Mouse (Mus musculus): ENCODE measurements at regions not wholly inside any gene's neighbourhood (a gene's known extent, or its start where the extent isn't known, plus 50 kb on each side); places are given as distances from the start of the nearest gene placed in this dataset.
A peak's percentile ranks its signal among the peaks of the same experiment; 100 is the strongest.
"Not testable (repeated sequence)": the region's sequence is repeated elsewhere in the genome, so short reads cannot be mapped to it uniquely, and the experiment has no call there.

DNA sequence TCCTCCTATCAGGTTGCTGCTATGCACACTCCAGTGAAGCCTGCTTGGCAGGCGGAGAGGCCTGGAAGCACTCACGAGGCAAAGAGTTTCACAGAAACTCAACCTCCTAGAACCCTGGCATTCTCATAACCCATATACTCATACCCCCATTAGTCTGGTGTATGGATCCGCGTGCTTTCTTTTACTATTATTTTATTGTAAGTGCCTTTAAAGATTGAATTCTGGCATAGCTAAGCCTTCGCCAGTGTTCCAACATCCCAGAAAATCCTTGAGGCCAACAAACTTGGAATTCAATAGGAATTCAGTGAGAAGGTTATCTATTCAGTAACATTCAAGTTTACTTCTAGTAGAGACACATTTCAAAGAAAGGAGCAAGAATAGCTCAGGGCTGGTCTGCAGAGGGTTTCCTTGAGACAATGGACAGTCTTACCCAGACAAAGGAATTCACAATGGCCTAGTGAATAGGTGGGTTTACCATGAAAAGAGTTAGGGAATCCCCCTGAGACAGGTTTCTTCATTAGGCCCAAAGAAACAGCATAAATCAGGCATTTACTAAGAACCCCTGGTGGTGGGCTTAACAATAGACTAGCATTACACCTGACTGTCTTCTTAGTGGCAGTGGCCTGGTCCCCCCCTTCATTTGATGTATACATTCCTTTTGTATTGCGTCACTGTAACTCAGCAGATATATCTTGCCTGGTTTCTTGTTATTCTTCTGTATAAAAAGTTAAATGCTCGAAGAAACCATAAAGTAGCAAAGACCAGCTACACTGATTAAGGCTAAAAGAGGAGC is 80.8 kb upstream of the Gm15446 start:
- not testable (repeated sequence) for DNase-seq (ENCODE audit: low spot score)

DNA sequence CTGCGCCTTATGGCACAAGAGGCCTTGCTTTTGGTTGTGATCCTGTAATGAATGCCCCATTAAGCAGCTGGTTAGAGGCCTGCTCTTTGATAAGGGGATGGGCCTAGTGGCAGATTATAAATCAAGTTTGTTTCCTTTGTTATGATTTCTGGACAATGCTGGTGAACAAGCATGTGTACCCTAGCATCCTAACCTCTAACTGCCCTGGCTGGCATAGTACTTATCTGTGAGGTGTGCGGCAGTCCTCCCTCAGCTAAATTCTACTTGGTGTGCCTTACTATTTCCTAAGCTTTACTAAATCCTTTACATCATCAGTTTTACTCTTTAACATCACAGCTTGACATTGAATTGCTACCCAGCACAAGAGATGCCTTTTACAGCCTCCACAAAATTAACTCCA is 79.0 kb upstream of the Gm15446 start:
- not testable (repeated sequence) for DNase-seq (ENCODE audit: low spot score)

DNA sequence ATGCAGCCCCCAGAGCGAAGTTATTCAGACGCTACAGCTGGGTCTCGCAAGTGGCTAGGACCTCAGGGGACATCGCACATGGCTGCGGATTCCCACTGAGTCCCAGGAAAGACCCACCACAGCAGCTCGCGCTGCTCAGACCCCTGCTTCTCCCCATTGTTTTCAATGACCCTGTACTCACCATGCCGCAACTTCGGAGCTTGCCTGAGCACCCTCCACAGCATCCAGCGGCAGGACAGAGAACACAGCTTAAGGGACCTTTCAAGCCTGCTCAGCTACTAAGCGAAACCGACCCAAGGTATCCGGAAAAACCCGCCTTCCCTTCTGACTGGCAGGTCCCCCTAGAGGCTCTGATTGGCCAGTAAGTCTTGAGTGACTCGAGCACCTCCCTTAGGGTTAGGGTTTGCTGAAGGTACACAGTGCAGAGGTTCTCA is 78.4 kb upstream of the Gm15446 start:
- peak; percentile 17 for DNase-seq (ENCODE audit: low spot score)

DNA sequence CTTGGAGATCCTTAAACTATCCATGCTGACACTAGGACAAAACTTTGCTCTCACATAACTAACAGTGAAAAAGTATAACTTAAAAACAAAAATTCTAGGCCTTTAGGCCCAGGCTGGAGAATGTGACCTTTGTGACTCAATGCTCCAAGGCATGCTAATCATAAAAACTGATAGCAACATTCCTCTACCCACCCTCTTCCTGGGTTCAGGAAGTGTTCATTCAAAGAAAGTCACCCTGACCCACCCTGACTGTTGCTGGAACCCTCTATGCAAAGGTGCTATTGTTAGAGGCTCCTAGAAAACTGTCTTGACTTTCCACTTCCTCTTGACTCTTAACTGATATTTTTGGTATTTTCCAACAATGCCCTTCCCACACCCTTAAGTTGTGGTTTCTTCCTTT is 72.0 kb upstream of the Gm15446 start:
- DNase-seq (ENCODE audit: low spot score) = not testable (repeated sequence)

DNA sequence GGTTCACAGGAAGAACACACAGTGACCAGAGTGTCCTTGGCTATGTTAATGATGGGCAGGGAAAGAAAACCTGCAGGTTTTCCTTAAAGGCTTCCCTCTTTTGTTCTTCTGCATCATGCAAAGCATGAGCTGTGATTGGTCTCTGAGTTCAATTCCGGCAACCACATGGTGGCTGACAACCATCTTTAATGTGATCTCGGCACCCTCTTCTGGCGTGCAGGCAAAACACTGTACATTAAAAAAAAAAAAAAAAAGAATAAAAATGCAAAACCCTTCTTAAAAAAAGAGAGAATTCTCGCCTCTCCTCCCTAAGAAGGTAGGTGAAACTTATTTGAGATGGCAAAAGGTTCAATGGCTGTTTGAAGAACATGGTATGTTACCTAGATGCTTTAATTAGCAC is 62.8 kb upstream of the Gm15446 start:
- no peak for DNase-seq (ENCODE audit: low spot score)

DNA sequence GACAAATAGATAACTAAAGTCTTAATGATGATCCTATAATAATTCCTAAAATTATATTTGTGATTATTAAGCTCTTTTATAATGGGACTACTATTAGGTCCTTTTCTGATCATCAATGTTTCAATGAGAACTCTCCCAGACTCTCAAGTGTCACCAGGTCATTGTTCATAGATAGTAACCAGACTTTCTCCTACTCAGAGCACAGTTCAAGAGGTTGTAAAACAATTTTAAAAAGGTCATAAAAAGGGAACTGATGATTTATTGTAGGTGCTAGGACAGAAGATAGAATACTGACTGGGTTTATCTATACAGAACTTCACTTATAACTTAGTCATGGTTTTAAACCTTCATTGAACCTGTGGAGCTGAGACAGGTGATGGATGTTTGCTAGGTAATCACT is 58.7 kb upstream of the Gm15446 start:
- DNase-seq (ENCODE audit: low spot score) = not testable (repeated sequence)

DNA sequence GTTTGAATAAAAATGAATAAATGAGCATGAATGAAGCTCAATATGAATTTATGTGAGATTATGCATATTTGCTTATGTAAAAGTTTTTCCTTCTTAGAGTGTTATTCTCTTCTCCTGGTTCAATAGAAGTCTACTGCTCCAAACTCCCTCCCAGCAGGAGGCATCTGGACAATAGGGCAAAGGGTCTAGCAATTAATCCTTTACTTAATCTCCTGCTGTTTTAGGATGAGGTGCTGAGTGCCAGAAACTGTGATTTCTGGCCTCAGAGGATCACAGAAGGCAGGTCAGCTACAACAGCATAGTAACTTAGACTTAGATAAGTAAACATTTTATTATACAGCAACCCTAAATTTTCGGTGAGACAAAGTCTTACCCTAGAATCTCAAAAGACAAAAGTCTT is 57.6 kb upstream of the Gm15446 start:
- no peak for DNase-seq (ENCODE audit: low spot score)

DNA sequence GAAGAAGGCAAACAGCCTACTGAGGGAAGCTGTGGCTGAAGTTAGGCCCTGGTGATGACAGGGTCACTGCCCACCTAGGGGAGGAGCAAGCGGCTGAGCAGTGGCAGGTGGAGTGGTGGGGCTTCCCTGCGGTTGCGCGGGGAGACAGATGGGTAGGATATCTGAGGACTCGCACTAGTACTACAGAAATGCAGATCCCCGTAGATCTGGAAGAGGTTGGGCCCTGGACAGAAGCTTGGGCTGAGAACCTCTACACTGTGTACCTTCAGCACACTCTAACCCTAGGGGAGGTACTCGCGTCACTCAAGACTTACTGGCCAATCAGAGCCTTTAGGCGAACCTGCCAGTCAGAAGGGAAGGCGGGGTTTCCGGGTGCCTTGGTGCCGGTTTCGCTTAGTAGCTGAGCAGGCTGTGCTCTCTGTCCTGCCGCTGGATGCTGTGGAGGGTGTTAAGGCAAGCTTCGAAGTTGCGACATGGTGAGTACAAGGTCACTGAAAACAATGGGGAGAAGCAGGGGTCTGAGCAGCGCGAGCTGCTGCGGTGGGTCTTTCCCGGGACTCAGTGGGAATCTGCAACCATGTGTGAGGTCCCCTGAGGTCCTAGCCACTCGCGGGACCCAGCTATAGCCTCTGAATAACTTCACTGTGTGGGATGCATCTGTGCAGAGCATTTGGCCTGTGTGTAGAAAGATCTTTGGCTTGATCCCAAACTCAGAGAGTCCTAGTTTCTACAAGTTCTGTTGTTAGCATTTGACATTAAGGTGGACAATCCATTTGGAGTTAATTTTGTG is 56.7 kb upstream of the Gm15446 start:
- DNase-seq (ENCODE audit: low spot score) = peak; percentile 89

DNA sequence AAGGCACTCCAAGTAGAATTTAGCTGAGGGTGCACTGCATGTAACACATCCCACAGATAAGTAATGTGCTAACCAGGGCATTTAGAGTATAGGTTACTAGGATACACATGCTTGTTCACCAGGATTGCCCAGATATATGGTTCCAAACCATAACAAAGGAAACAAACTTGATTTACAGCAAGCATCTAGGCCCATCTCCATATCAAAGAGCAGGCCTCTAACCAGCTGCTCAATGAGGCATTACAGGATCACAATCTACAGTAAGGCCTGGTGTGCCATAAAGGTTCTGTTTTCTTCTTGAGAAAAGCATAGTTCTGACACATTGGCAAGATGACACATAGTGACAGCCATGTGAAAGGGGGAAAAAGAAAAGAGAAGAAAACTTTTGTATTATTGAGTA is 56.0 kb upstream of the Gm15446 start:
- not testable (repeated sequence) for DNase-seq (ENCODE audit: low spot score)

Measured in gastrocnemius, adult 18-20 months (tissue).